Mouse (Mus musculus) embryonic facial prominence, embryonic 13.5 days (tissue): ENCODE data around the gene Ifna15. TPM values are rescaled to one million over a fixed set of nuclear protein-coding genes. Genes with fewer than 3 reads are reported as not detected.

ENCODE experiments used
- polyA plus RNA-seq: library from polyadenylated mRNA; unstranded; fragments of >200 nt; fragmentation: Nextera tagmentation; extraction: Ambion mirVana; gene quantifications from 2 replicates; pipeline ENCODE4 v1.2.1, GENCODE M21; 2015

Gene Ifna15
- polyA plus RNA-seq, 1 experiment from 2014 or later: not detected

Other genes with a start within 250 kb of the Ifna15 start
- gene Hacd4, start 119.3 kb downstream of the Ifna15 start, polyA plus RNA-seq: 11.3 and 12.2 TPM in 2 replicates
- not detected in 2 replicates for gene Ifnb1, start 35.5 kb downstream of the Ifna15 start, polyA plus RNA-seq
- gene Ifna14, start 13.6 kb upstream of the Ifna15 start, polyA plus RNA-seq: not detected in 2 replicates
- gene Ifna9, start 34.1 kb upstream of the Ifna15 start, polyA plus RNA-seq: not detected in 2 replicates
- not detected in 2 replicates for gene Ifna12, start 45.1 kb upstream of the Ifna15 start, polyA plus RNA-seq
- gene C87499, start 76.2 kb upstream of the Ifna15 start, polyA plus RNA-seq: not detected in 2 replicates
- gene Ifna13, start 86.2 kb upstream of the Ifna15 start, polyA plus RNA-seq: not detected in 2 replicates
- not detected in 2 replicates for gene Ifna16, start 118.7 kb upstream of the Ifna15 start, polyA plus RNA-seq
- gene Ifna2, start 125.7 kb upstream of the Ifna15 start, polyA plus RNA-seq: not detected in 2 replicates
- not detected in 2 replicates for gene Ifnab, start 133.1 kb upstream of the Ifna15 start, polyA plus RNA-seq
- 0.84 and 1.0 TPM in 2 replicates for gene Gm26566, start 163.6 kb upstream of the Ifna15 start, polyA plus RNA-seq
- 111 and 122 TPM in 2 replicates for gene Klhl9, start 164.2 kb upstream of the Ifna15 start, polyA plus RNA-seq
- not detected in 2 replicates for gene Gm13271, start 196.6 kb upstream of the Ifna15 start, polyA plus RNA-seq
- gene Gm13283, start 201.9 kb upstream of the Ifna15 start, polyA plus RNA-seq: 0.22 and 0.63 TPM in 2 replicates
- 0.46 and 0.70 TPM in 2 replicates for gene Gm13290, start 215.6 kb upstream of the Ifna15 start, polyA plus RNA-seq
- not detected in 2 replicates for gene Gm13289, start 218.7 kb upstream of the Ifna15 start, polyA plus RNA-seq
- gene Gm13272, start 221.6 kb upstream of the Ifna15 start, polyA plus RNA-seq: not detected in 2 replicates
- not detected in 2 replicates for gene Ifnz, start 223.9 kb upstream of the Ifna15 start, polyA plus RNA-seq
- not detected in 2 replicates for gene Gm13276, start 227.5 kb upstream of the Ifna15 start, polyA plus RNA-seq
- not detected in 2 replicates for gene Gm13277, start 230.4 kb upstream of the Ifna15 start, polyA plus RNA-seq
- not detected in 2 replicates for gene Gm13278, start 233.3 kb upstream of the Ifna15 start, polyA plus RNA-seq
- gene Gm13275, start 236.2 kb upstream of the Ifna15 start, polyA plus RNA-seq: not detected in 2 replicates
- gene Gm13279, start 239.2 kb upstream of the Ifna15 start, polyA plus RNA-seq: not detected in 2 replicates
- 0.58 and 1.4 TPM in 2 replicates for gene Gm13285, start 241.4 kb upstream of the Ifna15 start, polyA plus RNA-seq
- not detected in 2 replicates for gene Gm13287, start 245.0 kb upstream of the Ifna15 start, polyA plus RNA-seq
- 0.11 TPM in 1 of 2 replicates, not detected in the other for gene Gm13288, start 247.3 kb upstream of the Ifna15 start, polyA plus RNA-seq